Mouse (Mus musculus) liver, adult 2 months (tissue): ENCODE measurements at regions not wholly inside any gene's neighbourhood (a gene's known extent, or its start where the extent isn't known, plus 50 kb on each side); places are given as distances from the start of the nearest gene placed in this dataset.

Experiments used
- CTCF ChIP-seq: fragments of 200-500 bp; IDR thresholded peaks from 2 replicates; pipeline ENCODE4 v1.5.1; 2011; ENCODE audit warnings: low read depth, low read length, control low read depth
- POLR2A ChIP-seq: fragments of 200-500 bp; IDR thresholded peaks from 2 replicates; pipeline ENCODE4 v1.6.1; 2011; ENCODE audit warnings: low read length, control low read depth; ENCODE audit not compliant: insufficient read depth; ENCODE audit errors: extremely low read depth

DNA sequence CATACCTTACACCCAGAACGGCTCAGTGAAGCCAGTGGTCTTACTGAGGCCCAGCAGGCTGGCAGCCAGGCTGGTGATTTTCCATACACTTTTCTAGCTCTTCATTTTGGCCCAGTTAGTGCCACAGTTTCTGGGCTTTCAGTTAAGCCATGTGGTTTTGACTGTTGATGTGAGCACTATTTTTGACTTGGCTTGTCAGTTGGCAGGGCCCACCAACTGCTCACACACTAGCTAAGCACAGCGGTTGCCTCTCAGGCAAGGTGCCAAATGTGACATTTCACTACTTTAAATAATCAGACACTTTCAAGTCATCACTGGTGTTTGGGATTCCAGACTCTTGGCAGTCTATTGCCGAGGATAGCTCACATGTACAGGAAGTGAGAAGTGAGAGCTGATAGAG lies 399.0 kb upstream of the Chrm2 start:
- no peak for TF ChIP-seq POLR2A
- TF ChIP-seq CTCF, result no peak
